Mouse (Mus musculus) liver, embryonic 13.5 days (tissue): Measurements from ENCODE around the gene Mapkapk3. TPM values are rescaled to one million over a fixed set of nuclear protein-coding genes. Genes with fewer than 3 reads are reported as not detected.

Source experiments
- ATAC-seq: fragments of 200-750 bp; cut with Nextera tagmentation; 2 replicates; pipeline ENCODE4 v1.8.0; 2017; ENCODE audit warnings: low read depth, mild to moderate bottlenecking, moderate number of reproducible peaks, moderate library complexity
- DNase-seq: peaks from one replicate; pipeline ENCODE4 v3.0.0; 2022
- H3K27ac ChIP-seq: fragments of 300-500 bp; sonication (generic); 2 replicates; pipeline ENCODE4 v1.5.1; 2015; ENCODE audit warnings: moderate library complexity, mild to moderate bottlenecking, inconsistent platforms
- H3K27me3 ChIP-seq: fragments of 300-500 bp; sonication (generic); 2 replicates; pipeline ENCODE4 v1.6.1; 2015; ENCODE audit warnings: mild to moderate bottlenecking, inconsistent platforms
- H3K36me3 ChIP-seq: fragments of 300-500 bp; sonication (generic); 2 replicates; pipeline ENCODE4 v1.6.1; 2015; ENCODE audit warnings: mild to moderate bottlenecking, inconsistent platforms
- H3K4me1 ChIP-seq: fragments of 300-500 bp; sonication (generic); replicated peaks from 2 replicates; pipeline ENCODE4 v1.6.1; 2015; ENCODE audit warnings: inconsistent platforms
- H3K4me2 ChIP-seq: fragments of 300-500 bp; sonication (generic); 2 replicates; pipeline ENCODE4 v1.6.1; 2015; ENCODE audit warnings: inconsistent platforms, mild to moderate bottlenecking, moderate library complexity
- H3K4me3 ChIP-seq: fragments of 300-500 bp; sonication (generic); replicated peaks from 2 replicates; pipeline ENCODE4 v1.5.1; 2015; ENCODE audit warnings: mild to moderate bottlenecking, inconsistent platforms
- H3K9ac ChIP-seq: fragments of 300-500 bp; sonication (generic); 2 replicates; pipeline ENCODE4 v1.6.1; 2015; ENCODE audit warnings: mild to moderate bottlenecking, inconsistent platforms
- H3K9me3 ChIP-seq: fragments of 300-500 bp; sonication (generic); replicated peaks from 2 replicates; pipeline ENCODE4 v1.6.1; 2016; ENCODE audit warnings: inconsistent platforms
- WGBS: fragments of 180-500 bp; shearing (Covaris S2); methylation state at CpG from one replicate; pipeline ENCODE4 v1.1.7; 2015; ENCODE audit not compliant: insufficient replicate concordance; 5-methylcytosine and 5-hydroxymethylcytosine counted together
- polyA plus RNA-seq: library from polyadenylated mRNA; unstranded; fragments of >200 nt; fragmentation: Nextera tagmentation; extraction: Ambion mirVana; gene quantifications from 2 replicates; pipeline ENCODE4 v1.2.1, GENCODE M21; 2015

The Mapkapk3 gene
- polyA plus RNA-seq, 1 experiment from 2014 or later: 9.1 TPM

DNA sequence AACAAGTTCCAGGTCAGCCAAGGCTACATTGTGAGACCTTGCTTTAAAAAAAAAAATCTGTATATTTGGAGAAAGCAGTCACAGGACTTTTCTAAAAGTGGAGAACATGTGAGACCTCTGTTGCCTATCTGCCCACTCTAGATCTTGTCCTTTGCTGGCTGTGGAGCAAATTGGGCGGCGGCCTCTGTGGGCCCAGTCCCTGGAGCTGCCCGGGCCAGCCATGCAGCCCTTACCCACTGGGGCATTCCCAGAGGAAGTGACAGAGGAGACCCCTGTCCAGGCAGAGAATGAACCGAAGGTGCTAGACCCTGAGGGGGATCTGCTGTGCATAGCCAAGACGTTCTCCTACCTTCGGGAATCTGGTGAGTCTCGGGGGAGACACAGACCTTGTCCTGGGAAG, 10.1 kb upstream of the Mapkapk3 start:
- 87% methylated on average over 7 of the region's 7 CpGs for WGBS
- Histone ChIP-seq H3K27me3 (no peaks in the 10 kb centered on the region), H3K36me3 (peaks cover 33% of the 10 kb centered on the region), H3K4me1 (peaks cover 91% of the 10 kb centered on the region), H3K27ac (0 out of 2 replicates have a peak overlapping the region, but pooled peaks have one; percentile 95), H3K4me3 (0 out of 2 replicates have a peak overlapping the region, but pooled peaks have one; percentile 65), H3K9me3 (no peaks in the 10 kb centered on the region), H3K9ac (no peak overlapping the region; the same call in 1 of the 2 replicates), H3K4me2 (peak overlapping the region; percentile 93)
- no peak for ATAC-seq
- no peak for DNase-seq

DNA sequence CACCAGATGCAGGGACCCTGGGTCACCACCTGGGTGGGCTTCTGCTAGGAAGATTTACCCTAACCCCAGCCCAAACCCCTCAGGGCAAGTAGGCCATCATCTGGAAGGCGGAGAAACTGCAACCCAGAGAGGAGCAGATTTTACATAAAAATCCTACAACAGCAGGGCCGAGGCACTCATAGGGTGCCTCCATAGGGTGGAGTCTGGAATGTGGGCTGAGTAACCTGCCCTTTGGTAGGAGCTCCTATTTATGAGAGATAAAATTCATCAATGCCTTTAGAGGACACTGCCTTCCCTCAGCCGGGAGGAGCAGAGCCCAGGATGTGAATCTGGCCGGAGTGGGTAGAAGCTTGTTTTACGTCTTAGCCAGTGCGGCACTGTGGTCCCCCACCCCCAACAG, 9.2 kb upstream of the Mapkapk3 start:
- no peak for DNase-seq
- H3K9ac ChIP-seq: peak overlapping the region; percentile 76
- no peaks in the 10 kb centered on the region for H3K9me3 ChIP-seq
- H3K27ac ChIP-seq: peak overlapping the region; percentile 95
- peak overlapping the region; percentile 65 for H3K4me3 ChIP-seq
- peaks cover 33% of the 10 kb centered on the region for H3K36me3 ChIP-seq
- WGBS: 78% methylated on average over 6 of the region's 6 CpGs
- peaks cover 87% of the 10 kb centered on the region for H3K4me1 ChIP-seq
- H3K4me2 ChIP-seq: peak overlapping the region; percentile 93
- ATAC-seq: no peak
- no peaks in the 10 kb centered on the region for H3K27me3 ChIP-seq

DNA sequence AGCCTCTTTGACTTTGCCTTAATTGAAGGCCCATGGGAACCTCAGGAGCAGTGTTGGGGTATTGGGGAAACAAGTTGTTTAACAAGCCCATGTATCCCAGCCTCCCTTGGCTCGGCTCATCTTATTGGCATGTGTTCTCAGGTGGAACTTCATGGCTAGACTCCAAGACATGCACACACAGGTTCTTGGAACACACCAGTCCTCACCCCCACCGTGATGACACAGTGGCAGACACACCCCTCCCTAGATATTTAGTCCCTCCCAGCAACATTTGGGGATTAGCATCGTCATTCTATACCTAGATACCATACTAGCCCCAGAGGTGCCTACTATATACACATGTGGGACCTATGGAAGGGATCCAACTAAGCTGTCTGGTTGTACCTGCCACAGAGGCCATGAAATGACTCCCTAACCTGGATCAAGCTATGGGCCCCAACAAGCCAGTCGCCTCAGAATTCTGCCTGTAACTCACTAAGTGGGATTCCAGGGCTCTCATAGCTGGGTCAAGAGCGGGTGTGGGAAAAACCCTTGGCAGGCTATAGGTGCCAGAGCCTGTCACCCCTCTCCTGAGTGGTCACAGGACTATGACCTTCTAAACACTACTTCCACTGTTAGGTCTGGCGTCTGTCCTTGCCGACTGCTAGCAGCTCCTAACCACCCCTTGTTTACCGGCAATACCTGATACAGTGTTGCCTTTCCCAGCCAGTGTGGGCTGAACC, 8.5 kb upstream of the Mapkapk3 start:
- Histone ChIP-seq H3K4me3 (peak overlapping the region; percentile 65), H3K27ac (peak overlapping the region; percentile 95), H3K4me1 (peaks cover 81% of the 10 kb centered on the region), H3K4me2 (peak overlapping the region; percentile 93), H3K9me3 (no peaks in the 10 kb centered on the region), H3K27me3 (0 out of 2 replicates have a peak, but pooled peaks cover under 1% of the 10 kb centered on the region), H3K36me3 (peaks cover 29% of the 10 kb centered on the region), H3K9ac (peak overlapping the region; percentile 76)
- 57% methylated on average over 8 of the region's 8 CpGs for WGBS
- DNase-seq (peak; percentile 64), ATAC-seq (peak; percentile 65)

DNA sequence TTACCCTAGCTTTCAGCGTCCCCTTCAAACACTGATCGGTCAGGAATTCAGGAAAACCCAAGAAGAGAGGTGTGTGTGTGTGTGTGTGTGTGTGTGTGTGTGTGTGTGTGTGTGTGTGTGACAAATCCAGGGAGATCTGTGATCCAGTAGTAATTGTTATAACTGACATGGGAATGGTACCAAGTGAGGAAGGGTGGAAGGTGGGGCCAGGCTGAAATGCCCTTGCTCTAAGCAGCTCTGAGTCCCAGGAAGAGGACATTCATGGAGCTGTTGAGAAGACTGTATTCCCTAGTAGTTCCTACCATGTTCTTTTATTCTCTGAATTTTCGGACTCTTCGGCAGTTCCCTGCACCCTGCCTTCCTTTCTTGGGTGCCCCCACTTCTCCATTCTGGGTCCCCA, 8.0 kb upstream of the Mapkapk3 start:
- Histone ChIP-seq H3K4me1 (peaks cover 75% of the 10 kb centered on the region), H3K4me3 (peak overlapping the region; percentile 65), H3K27me3 (peaks cover 6% of the 10 kb centered on the region; the same call in 1 of the 2 replicates), H3K27ac (peak overlapping the region; percentile 95), H3K4me2 (peak overlapping the region; percentile 93), H3K9ac (peak overlapping the region; percentile 76), H3K36me3 (peaks cover 29% of the 10 kb centered on the region), H3K9me3 (no peaks in the 10 kb centered on the region)
- DNase-seq (no peak), ATAC-seq (no peak)
- 56% methylated on average over 4 of the region's 4 CpGs for WGBS

DNA sequence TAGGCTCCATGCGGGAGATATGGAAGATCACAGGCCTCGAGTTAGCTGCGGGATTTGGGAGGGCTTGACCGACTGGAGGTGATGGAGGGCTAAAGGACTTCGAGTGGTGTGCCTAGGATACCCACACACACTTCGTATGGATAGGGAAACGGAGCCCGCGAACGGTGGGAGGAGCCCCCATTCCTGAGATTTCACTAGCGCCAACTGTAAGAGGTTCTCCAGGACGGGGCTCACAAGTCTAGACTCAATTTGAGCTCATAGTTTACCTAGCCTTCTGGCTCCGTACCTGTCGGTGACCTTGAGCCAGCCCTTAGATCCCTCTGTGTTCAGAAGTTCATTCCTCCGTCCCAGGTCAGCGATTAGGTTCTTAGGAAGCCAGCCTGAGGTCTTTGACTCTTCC, 7.4 kb upstream of the Mapkapk3 start:
- DNase-seq (no peak), ATAC-seq (no peak)
- H3K4me2 ChIP-seq: peak overlapping the region; percentile 93
- 12% methylated on average over 16 of the region's 16 CpGs for WGBS
- peak overlapping the region; percentile 76 for H3K9ac ChIP-seq
- H3K4me1 ChIP-seq: peaks cover 69% of the 10 kb centered on the region
- peaks cover 24% of the 10 kb centered on the region for H3K36me3 ChIP-seq
- H3K27ac ChIP-seq: peak overlapping the region; percentile 95
- H3K4me3 ChIP-seq: peak overlapping the region; percentile 65
- no peaks in the 10 kb centered on the region for H3K9me3 ChIP-seq
- H3K27me3 ChIP-seq: peaks cover 10% of the 10 kb centered on the region; the same call in 1 of the 2 replicates

DNA sequence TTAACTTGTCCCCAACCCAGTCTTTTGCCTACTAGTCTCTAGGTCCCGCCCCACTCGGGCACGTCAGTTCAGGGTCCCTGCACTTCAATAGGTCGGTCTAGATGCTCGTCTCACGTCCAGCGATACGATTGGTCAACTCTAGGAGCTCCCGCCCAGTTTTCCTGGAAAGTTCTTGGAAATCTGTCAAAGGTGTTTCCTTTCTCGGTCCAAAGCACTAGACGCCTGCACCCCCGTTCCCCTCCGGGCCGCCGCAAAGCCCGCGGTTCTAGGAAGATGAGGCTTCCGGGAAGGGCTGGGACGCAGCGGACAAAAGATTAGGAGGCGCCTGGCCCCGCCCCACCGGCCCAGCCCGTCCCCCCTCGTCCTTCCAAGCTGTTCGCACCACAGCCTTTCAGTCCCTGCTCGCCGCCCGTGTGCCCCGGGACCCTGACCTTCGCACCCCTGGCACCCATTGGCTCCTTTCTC, 6.9 kb upstream of the Mapkapk3 start:
- DNase-seq (peak; percentile 95), ATAC-seq (peak; percentile 91)
- Histone ChIP-seq H3K36me3 (peaks cover 19% of the 10 kb centered on the region), H3K4me1 (peaks cover 64% of the 10 kb centered on the region), H3K27me3 (peaks cover 10% of the 10 kb centered on the region; the same call in 1 of the 2 replicates), H3K9ac (peak overlapping the region; percentile 76), H3K27ac (peak overlapping the region; percentile 95), H3K4me3 (peak overlapping the region; percentile 65), H3K9me3 (no peaks in the 10 kb centered on the region), H3K4me2 (peak overlapping the region; percentile 93)
- WGBS: under 1% methylated on average over 31 of the region's 31 CpGs

DNA sequence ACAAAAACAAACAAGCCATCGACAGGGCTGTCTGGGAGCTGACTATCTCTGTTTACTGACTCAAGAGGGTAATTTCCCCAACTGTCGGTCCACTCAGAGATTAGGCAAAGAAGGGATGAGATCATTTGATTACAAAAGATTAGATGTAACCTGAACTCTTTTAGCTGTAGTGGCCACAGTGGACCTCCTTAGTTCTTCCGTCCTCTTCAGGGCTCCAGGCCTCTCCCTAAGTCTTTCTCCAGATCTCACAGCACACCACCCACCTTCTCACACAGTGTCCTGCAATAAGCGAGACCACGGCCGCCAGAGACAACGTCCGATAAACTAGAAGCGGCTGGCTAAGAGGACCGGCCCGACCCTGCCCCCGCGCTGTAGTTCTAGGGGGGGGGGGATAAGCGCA, 6.4 kb upstream of the Mapkapk3 start:
- peak; percentile 17 for ATAC-seq
- Histone ChIP-seq H3K9ac (peak overlapping the region; percentile 75), H3K27me3 (peaks cover 10% of the 10 kb centered on the region; the same call in 1 of the 2 replicates), H3K9me3 (no peaks in the 10 kb centered on the region), H3K4me1 (peaks cover 59% of the 10 kb centered on the region), H3K27ac (peak overlapping the region; percentile 95), H3K4me3 (peak overlapping the region; percentile 65), H3K4me2 (peak overlapping the region; percentile 93), H3K36me3 (peaks cover 14% of the 10 kb centered on the region)
- WGBS: under 1% methylated on average over 14 of the region's 14 CpGs
- no peak for DNase-seq

- H3K9me3 ChIP-seq: no peaks in the 10 kb centered on the region
- peak within 1 kb of the TSS; percentile 95 for H3K27ac ChIP-seq
- no peak for ATAC-seq
- peaks cover 12% of the 10 kb centered on the region for H3K36me3 ChIP-seq
- H3K4me2 ChIP-seq: peak within 1 kb of the TSS; percentile 93
- peak within 1 kb of the TSS; percentile 76 for H3K9ac ChIP-seq
- peaks cover 57% of the 10 kb centered on the region for H3K4me1 ChIP-seq
- peak within 1 kb of the TSS; percentile 65 for H3K4me3 ChIP-seq
- DNase-seq: no peak
- H3K27me3 ChIP-seq: peaks cover 10% of the 10 kb centered on the region; the same call in 1 of the 2 replicates
These were observed 6.2 kb upstream of the Mapkapk3 start, which contains the start of gene Cish for GRCm38 (mm10) chr9:107296016-107296040. TSS of gene Cish (plus strand) at chr9:107296026.

- ATAC-seq (peak; percentile 13), DNase-seq (peak; percentile 59)
- Histone ChIP-seq H3K36me3 (peaks cover 10% of the 10 kb centered on the region), H3K4me1 (peaks cover 57% of the 10 kb centered on the region), H3K9me3 (no peaks in the 10 kb centered on the region), H3K4me2 (peak overlapping the region; percentile 93), H3K4me3 (peak overlapping the region; percentile 65), H3K27me3 (peaks cover 10% of the 10 kb centered on the region; the same call in 1 of the 2 replicates), H3K27ac (peak overlapping the region; percentile 95), H3K9ac (peak overlapping the region; percentile 75)
- WGBS: 3% methylated on average over 4 of the region's 4 CpGs
These were observed 5.9 kb upstream of the Mapkapk3 start for GRCm38 (mm10) chr9:107295616-107296015.

GRCm38 (mm10) chr9:107294249-107294648, 4.6 kb upstream of the Mapkapk3 start:
- Histone ChIP-seq H3K36me3 (no peaks in the 10 kb centered on the region), H3K27ac (no peak overlapping the region), H3K9me3 (no peaks in the 10 kb centered on the region), H3K4me3 (no peak overlapping the region), H3K4me1 (peaks cover 57% of the 10 kb centered on the region), H3K27me3 (peaks cover 10% of the 10 kb centered on the region; the same call in 1 of the 2 replicates), H3K9ac (no peak overlapping the region), H3K4me2 (no peak overlapping the region)
- WGBS: 2% methylated on average over 6 of the region's 6 CpGs
- DNase-seq (peak; percentile 72), ATAC-seq (no peak)

DNA sequence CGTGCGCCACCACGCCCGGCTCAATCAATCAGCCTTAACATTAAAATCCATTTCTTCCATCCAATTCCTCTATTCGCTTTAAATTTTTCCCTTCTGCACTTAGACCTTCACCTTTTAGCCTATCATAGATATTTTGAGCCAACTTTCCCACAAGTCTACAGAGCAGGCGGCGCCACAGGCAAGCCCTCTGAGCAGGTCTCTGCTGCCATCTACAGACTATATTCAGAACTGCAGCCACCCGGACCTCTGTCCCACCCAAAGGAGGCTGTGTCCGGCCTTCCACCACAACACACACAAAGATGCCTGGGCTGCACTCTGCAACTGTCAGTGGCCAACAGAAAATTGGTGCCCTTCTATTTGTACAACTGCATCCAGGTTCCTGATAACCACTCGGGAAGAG, 1.2 kb upstream of the Mapkapk3 start:
- Histone ChIP-seq H3K4me2 (no peak overlapping the region), H3K9me3 (no peaks in the 10 kb centered on the region), H3K27me3 (peaks cover 10% of the 10 kb centered on the region; the same call in 1 of the 2 replicates), H3K36me3 (no peaks in the 10 kb centered on the region), H3K27ac (no peak overlapping the region), H3K9ac (no peak overlapping the region), H3K4me3 (no peak overlapping the region), H3K4me1 (peaks cover 62% of the 10 kb centered on the region)
- DNase-seq (no peak), ATAC-seq (no peak)
- WGBS: 32% methylated on average over 10 of the region's 10 CpGs

- peak; percentile 71 for ATAC-seq
- Histone ChIP-seq H3K4me2 (peak overlapping the region; percentile 98), H3K27ac (peak overlapping the region; percentile 74), H3K4me1 (peaks cover 57% of the 10 kb centered on the region), H3K9me3 (no peaks in the 10 kb centered on the region), H3K4me3 (peak overlapping the region; percentile 66), H3K36me3 (no peaks in the 10 kb centered on the region), H3K9ac (peak overlapping the region; percentile 70), H3K27me3 (peaks cover 10% of the 10 kb centered on the region; the same call in 1 of the 2 replicates)
- DNase-seq: peak; percentile 66
- WGBS: 14% methylated on average over 8 of the region's 8 CpGs
These were observed 966 bp downstream of the Mapkapk3 start for GRCm38 (mm10) chr9:107288711-107289110.
